Mouse (Mus musculus) hindbrain, embryonic 12.5 days (tissue): ENCODE results near the gene Ccdc88c. TPM values are rescaled to one million over a fixed set of nuclear protein-coding genes. Genes with fewer than 3 reads are reported as not detected.

Source experiments
- ATAC-seq: fragments of 200-750 bp; cut with Nextera tagmentation; 2 replicates; pipeline ENCODE4 v1.8.0; 2017; ENCODE audit warnings: moderate TSS enrichment; ENCODE audit not compliant: low FRiP score
- H3K27ac ChIP-seq: fragments of 300-500 bp; sonication (generic); 2 replicates; pipeline ENCODE4 v1.5.1; 2016; ENCODE audit warnings: mild to moderate bottlenecking
- H3K27me3 ChIP-seq: fragments of 300-500 bp; sonication (generic); 2 replicates; pipeline ENCODE4 v1.6.1; 2016; ENCODE audit warnings: mild to moderate bottlenecking
- H3K36me3 ChIP-seq: fragments of 300-500 bp; sonication (generic); 2 replicates; pipeline ENCODE4 v1.6.1; 2016; ENCODE audit warnings: mild to moderate bottlenecking
- H3K4me1 ChIP-seq: fragments of 300-500 bp; sonication (generic); 2 replicates; pipeline ENCODE4 v1.6.1; 2016
- H3K4me2 ChIP-seq: fragments of 300-500 bp; sonication (generic); replicated peaks from 2 replicates; pipeline ENCODE4 v1.6.1; 2016; ENCODE audit warnings: mild to moderate bottlenecking
- H3K4me3 ChIP-seq: fragments of 300-500 bp; sonication (generic); 2 replicates; pipeline ENCODE4 v1.5.1; 2016; ENCODE audit warnings: mild to moderate bottlenecking
- H3K9ac ChIP-seq: fragments of 300-500 bp; sonication (generic); 2 replicates; pipeline ENCODE4 v1.6.1; 2016; ENCODE audit warnings: mild to moderate bottlenecking, moderate library complexity
- H3K9me3 ChIP-seq: fragments of 300-500 bp; sonication (generic); replicated peaks from 2 replicates; pipeline ENCODE4 v1.6.1; 2016; ENCODE audit warnings: mild to moderate bottlenecking
- WGBS: fragments of 180-500 bp; shearing (Covaris S2); methylation state at CpG from one replicate; pipeline ENCODE4 v1.1.7; 2016; 5-methylcytosine and 5-hydroxymethylcytosine counted together
- polyA plus RNA-seq: library from polyadenylated mRNA; unstranded; fragments of >200 nt; fragmentation: Nextera tagmentation; extraction: Ambion mirVana; gene quantifications from 2 replicates; pipeline ENCODE4 v1.2.1, GENCODE M21; 2016

Ccdc88c gene
- polyA plus RNA-seq, 1 experiment from 2014 or later, result 17.7 TPM

DNA sequence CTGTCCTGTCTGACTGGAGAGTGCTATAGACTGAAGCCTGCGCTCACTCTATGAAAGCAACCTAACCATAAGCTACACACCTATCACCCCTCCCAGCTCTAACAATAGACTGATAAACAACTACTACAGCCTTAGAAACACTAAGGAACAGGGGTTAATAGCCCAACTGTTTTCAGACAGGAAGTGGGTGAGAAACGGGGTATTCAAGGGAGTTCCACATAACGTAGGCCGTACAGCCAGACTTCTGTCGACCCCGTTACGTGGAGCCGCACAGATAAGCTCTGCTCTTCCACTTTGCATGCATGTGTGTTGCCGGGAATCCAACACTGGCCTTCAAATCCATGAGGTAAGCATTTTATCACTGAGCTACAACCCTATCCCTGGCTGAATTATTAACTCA, 21.4 kb downstream of the Ccdc88c start:
- no peaks in the 10 kb centered on the region for H3K9me3 ChIP-seq
- H3K4me1 ChIP-seq, result peaks cover 63% of the 10 kb centered on the region
- H3K4me2 ChIP-seq, result no peak overlapping the region
- peak overlapping the region; percentile 12; the same call in 1 of the 2 replicates for H3K27ac ChIP-seq
- no peak overlapping the region for H3K4me3 ChIP-seq
- H3K27me3 ChIP-seq, result peaks cover 9% of the 10 kb centered on the region
- no peak overlapping the region for H3K9ac ChIP-seq
- no peak for ATAC-seq
- WGBS, result 82% methylated on average over 9 of the region's 9 CpGs
- H3K36me3 ChIP-seq, result no peaks in the 10 kb centered on the region

DNA sequence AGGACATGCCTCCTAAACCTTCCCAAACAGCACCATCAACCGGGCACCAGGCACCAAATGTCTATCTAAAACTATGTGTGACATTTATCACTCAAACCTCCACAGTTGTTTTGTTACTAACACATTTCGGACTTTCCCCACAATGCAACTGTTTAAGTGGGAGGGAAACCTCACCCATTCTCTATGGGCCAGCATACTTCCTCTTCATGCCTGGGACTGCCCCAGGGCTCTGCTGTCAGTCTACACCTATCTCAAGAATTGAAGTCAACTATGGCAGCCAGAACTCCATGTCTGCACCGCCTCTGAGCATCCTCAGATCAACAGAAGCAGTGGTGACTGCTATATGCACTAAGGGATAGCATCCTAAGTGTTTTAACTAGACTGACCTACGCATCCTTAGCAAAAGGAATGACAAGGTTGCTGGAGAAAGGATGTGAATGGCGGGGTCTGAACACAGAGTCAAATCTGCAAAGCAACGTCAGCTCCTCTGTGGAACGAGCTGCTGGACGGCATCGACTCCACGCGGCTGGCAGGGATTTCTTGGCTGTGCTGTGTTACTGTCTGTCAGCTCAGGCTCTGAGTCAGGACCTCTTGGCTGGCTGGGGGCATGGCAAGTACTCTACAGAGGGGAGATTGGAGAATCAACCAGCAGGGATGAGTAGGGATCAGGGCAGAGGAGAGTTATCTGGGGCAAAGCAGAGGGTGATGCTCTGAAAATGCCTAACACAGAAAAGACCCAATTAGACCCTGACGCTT, 23.0 kb downstream of the Ccdc88c start:
- H3K4me2 ChIP-seq, result no peak overlapping the region
- H3K36me3 ChIP-seq, result no peaks in the 10 kb centered on the region
- 86% methylated on average over 12 of the region's 12 CpGs for whole genome bisulfite sequencing
- H3K4me1 ChIP-seq, result peaks cover 61% of the 10 kb centered on the region
- peaks cover 9% of the 10 kb centered on the region for H3K27me3 ChIP-seq
- H3K9me3 ChIP-seq, result no peaks in the 10 kb centered on the region
- H3K9ac ChIP-seq, result no peak overlapping the region
- 0 out of 2 replicates have a peak overlapping the region, but pooled peaks have one; percentile 17 for H3K27ac ChIP-seq
- H3K4me3 ChIP-seq, result no peak overlapping the region
- ATAC-seq, result no peak

DNA sequence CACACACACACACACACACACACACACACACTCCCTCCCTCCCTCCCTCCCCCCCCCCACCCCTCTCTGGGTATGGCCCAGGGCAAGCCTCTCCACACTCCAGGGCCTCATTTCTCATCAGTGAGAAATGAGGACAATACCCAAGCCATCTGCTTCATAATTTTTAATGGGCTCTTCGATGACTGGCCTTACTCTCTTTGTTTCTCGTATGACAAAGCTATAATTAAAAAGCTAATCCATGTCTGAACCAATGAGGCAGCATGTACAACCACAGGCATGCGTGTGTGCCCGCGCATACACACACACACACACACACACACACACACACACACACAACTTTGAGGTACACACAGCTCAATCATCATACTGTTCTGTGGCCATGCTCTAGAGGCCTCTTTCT, 23.9 kb downstream of the Ccdc88c start:
- no peaks in the 10 kb centered on the region for H3K36me3 ChIP-seq
- no peak overlapping the region for H3K4me2 ChIP-seq
- no peaks in the 10 kb centered on the region for H3K9me3 ChIP-seq
- no peak overlapping the region for H3K9ac ChIP-seq
- H3K27ac ChIP-seq, result peak overlapping the region; percentile 69; the same call in 1 of the 2 replicates
- ATAC-seq, result peak; percentile 60
- no peak overlapping the region for H3K4me3 ChIP-seq
- WGBS, result 56% methylated on average over 5 of the region's 5 CpGs
- H3K4me1 ChIP-seq, result peaks cover 58% of the 10 kb centered on the region
- H3K27me3 ChIP-seq, result peaks cover 9% of the 10 kb centered on the region

GRCm38 (mm10) chr12:101002801-101003513, 25.9 kb downstream of the Ccdc88c start:
- H3K27me3 ChIP-seq, result peaks cover 9% of the 10 kb centered on the region
- H3K36me3 ChIP-seq, result no peaks in the 10 kb centered on the region
- 39% methylated on average over 4 of the region's 4 CpGs for WGBS
- H3K9ac ChIP-seq, result no peak overlapping the region
- H3K27ac ChIP-seq, result no peak overlapping the region
- no peaks in the 10 kb centered on the region for H3K9me3 ChIP-seq
- H3K4me3 ChIP-seq, result no peak overlapping the region
- peaks cover 69% of the 10 kb centered on the region for H3K4me1 ChIP-seq
- H3K4me2 ChIP-seq, result no peak overlapping the region
- ATAC-seq, result no peak

DNA sequence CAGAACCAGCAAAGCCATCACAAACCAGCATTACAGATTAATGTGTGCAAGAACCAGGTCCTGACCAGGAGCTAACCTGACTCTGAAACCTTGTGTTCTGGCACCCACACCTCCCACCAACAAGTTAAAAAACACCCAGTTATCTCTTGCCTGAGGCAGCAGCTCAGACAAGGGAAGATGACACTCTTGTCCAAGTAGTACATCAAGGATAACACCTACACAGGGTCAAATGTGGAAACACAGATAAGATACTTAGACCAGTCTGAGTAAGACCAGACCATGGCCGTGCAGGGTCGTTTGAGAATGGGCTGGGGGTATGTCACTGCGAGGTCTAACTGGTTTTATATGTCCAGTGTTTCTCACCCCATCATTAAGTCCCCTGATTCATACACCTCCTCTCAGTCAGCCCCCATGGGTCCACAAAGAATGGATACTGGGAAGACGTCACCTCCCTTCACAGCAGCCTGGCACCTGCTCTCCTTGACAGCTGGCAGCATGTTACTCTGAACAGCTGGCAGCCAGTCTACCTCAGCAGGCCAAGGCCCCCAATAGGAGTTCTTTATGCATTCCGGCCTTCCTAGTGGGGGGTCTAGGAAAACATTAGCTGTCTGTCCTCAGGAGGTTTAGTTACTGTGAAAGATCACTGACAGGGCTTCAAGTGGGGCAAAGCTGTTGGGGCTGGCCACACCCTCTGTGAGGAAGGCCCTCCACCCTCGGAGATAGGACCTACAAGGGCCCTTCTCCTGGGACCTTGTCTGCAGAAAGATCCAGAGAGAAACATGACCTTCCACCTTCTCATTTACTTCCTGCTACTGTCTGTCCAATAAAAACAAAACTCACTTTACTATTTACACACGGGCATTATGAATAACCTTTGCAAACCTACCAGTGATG, 29.5 kb downstream of the Ccdc88c start:
- Histone ChIP-seq H3K9ac (no peak overlapping the region), H3K4me1 (peaks cover 78% of the 10 kb centered on the region), H3K36me3 (no peaks in the 10 kb centered on the region), H3K4me2 (no peak overlapping the region), H3K27ac (no peak overlapping the region; the same call in 1 of the 2 replicates), H3K4me3 (no peak overlapping the region), H3K27me3 (peaks cover 9% of the 10 kb centered on the region), H3K9me3 (no peaks in the 10 kb centered on the region)
- WGBS, result 32% methylated on average over 7 of the region's 7 CpGs
- ATAC-seq, result no peak; the same call in 1 of the 2 replicates

DNA sequence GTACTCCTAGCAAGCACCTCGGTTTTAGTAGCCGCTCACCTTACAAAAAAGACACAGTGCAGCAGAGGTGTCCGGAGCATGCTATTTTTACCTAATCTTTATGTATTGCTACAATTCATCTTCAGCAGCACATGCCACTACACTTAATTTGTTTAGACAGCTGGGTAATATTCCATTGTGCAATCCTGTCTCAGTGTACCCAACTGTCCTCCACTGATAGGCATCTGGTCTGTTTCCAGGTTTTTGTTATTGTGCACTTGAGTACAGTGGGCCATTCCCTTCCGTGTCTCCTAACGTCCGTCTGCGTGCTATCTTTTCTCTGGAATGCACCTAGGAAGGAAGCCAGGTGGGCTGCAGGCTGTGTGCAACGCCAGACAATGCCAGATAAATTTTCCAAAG, 30.3 kb downstream of the Ccdc88c start:
- Histone ChIP-seq H3K27me3 (peaks cover 11% of the 10 kb centered on the region), H3K9me3 (no peaks in the 10 kb centered on the region)

GRCm38 (mm10) chr12:100997830-100998563, 30.9 kb downstream of the Ccdc88c start:
- ATAC-seq, result no peak
- H3K36me3 ChIP-seq, result no peaks in the 10 kb centered on the region
- peak overlapping the region; percentile 23; the same call in 1 of the 2 replicates for H3K27ac ChIP-seq
- no peaks in the 10 kb centered on the region for H3K9me3 ChIP-seq
- H3K27me3 ChIP-seq, result peaks cover 6% of the 10 kb centered on the region; the same call in 1 of the 2 replicates
- H3K4me3 ChIP-seq, result no peak overlapping the region
- no peak overlapping the region for H3K4me2 ChIP-seq
- H3K9ac ChIP-seq, result no peak overlapping the region
- peaks cover 73% of the 10 kb centered on the region for H3K4me1 ChIP-seq
- 25% methylated on average over 10 of the region's 10 CpGs for WGBS

More for the DNA sequence above, 30.3 kb downstream of the Ccdc88c start:
- Histone ChIP-seq H3K36me3 (no peaks in the 10 kb centered on the region), H3K4me2 (no peak overlapping the region), H3K9ac (no peak overlapping the region), H3K4me3 (no peak overlapping the region), H3K27ac (0 out of 2 replicates have a peak overlapping the region, but pooled peaks have one; percentile 3), H3K4me1 (peaks cover 72% of the 10 kb centered on the region)
- ATAC-seq, result no peak
- WGBS, result 59% methylated on average over 8 of the region's 8 CpGs

DNA sequence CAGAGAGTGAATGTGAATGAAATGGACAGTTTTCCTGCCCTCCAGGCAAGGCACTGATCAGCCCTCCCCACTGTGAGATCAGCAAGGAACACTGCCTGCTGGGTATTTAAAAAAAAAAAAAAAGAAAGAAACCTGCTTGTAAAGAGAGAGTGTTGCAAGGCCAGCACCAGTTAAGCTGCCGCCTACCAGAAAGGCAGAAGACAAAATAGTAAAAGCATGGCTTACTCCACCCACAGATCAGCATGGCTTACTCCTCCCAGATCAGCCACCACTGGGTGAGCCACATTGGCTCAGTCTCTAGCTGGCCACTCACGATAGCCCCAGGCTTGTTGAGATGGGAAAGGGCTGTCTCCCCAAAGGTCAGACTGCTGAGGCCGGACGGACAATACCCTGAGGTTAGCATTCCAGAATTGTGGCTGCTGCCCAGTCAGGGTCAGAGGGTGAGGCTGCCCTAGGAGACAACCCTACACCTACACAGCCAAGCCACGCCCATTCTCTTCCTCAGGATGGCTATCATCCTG, 32.4 kb downstream of the Ccdc88c start:
- H3K36me3 ChIP-seq, result no peaks in the 10 kb centered on the region
- no peaks in the 10 kb centered on the region for H3K9me3 ChIP-seq
- no peak overlapping the region for H3K27ac ChIP-seq
- H3K27me3 ChIP-seq, result peaks cover 3% of the 10 kb centered on the region; the same call in 1 of the 2 replicates
- WGBS, result 13% methylated on average over 5 of the region's 5 CpGs
- no peak overlapping the region for H3K4me3 ChIP-seq
- no peak overlapping the region for H3K9ac ChIP-seq
- H3K4me1 ChIP-seq, result peaks cover 74% of the 10 kb centered on the region
- no peak overlapping the region for H3K4me2 ChIP-seq
- peak; percentile 11; the same call in 1 of the 2 replicates for ATAC-seq

- Histone ChIP-seq H3K9me3 (no peaks in the 10 kb centered on the region), H3K27me3 (peaks cover 3% of the 10 kb centered on the region; the same call in 1 of the 2 replicates), H3K4me3 (no peak overlapping the region), H3K27ac (no peak overlapping the region), H3K9ac (no peak overlapping the region), H3K4me1 (peaks cover 77% of the 10 kb centered on the region), H3K4me2 (no peak overlapping the region), H3K36me3 (no peaks in the 10 kb centered on the region)
- no peak for ATAC-seq
- WGBS, result 35% methylated on average over 16 of the region's 16 CpGs
Measured at GRCm38 (mm10) chr12:100995607-100996377, 33.1 kb downstream of the Ccdc88c start.

DNA sequence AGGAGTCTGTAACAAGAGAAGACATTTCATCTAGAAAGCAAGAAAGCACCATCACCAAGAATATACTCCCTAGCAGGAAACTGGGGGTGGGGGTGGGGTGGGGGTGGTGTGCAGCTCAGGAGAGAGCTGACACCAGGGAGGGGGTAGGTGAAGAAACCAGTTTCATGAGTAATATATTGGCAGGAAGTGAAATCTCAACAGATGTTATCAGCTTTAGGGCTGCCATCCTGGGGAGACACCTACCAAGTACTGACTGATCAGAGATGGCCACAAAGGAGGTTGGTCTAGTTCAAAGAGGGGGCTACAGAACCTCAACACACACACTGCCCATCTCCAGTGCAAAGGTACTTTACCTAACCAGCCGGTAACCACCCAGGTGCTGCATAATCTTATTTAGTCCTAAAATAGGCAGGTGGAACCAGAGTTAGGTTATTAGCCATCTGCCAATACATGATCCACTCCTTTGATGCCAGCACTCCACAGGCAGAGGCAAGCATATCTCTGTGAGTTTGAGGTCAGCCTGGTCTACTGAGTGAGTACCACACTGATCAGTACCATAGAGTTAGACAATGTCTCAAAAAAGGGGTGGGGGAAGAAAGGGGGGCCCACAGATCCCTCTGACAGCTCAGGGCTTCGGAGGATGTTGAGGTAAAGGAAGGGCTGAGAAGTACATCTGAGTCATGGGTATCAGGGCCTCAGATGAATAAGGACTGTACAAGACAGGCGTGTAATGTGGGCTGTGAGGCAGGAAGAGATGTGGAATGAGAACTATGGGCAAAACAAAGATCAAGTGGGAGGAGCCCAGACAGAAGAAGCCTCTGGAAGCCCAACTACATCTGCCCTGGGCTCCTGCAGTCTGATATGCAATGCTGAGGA, 34.5 kb downstream of the Ccdc88c start:
- Histone ChIP-seq H3K9ac (no peak overlapping the region), H3K4me1 (peaks cover 83% of the 10 kb centered on the region), H3K9me3 (no peaks in the 10 kb centered on the region), H3K27me3 (peaks cover 3% of the 10 kb centered on the region; the same call in 1 of the 2 replicates), H3K36me3 (no peaks in the 10 kb centered on the region), H3K4me2 (no peak overlapping the region), H3K27ac (no peak overlapping the region), H3K4me3 (no peak overlapping the region)
- ATAC-seq, result no peak
- WGBS, result 66% methylated on average over 3 of the region's 3 CpGs
